Mouse (Mus musculus): ENCODE data around the gene Map3k6. TPM values are rescaled to one million over a fixed set of nuclear protein-coding genes. Genes with fewer than 3 reads are reported as not detected.
A peak's percentile ranks its signal among the peaks of the same experiment; 100 is the strongest.

Map3k6 gene
- total RNA-seq, 1 experiment from 2014 or later = 1.8 TPM

DNA sequence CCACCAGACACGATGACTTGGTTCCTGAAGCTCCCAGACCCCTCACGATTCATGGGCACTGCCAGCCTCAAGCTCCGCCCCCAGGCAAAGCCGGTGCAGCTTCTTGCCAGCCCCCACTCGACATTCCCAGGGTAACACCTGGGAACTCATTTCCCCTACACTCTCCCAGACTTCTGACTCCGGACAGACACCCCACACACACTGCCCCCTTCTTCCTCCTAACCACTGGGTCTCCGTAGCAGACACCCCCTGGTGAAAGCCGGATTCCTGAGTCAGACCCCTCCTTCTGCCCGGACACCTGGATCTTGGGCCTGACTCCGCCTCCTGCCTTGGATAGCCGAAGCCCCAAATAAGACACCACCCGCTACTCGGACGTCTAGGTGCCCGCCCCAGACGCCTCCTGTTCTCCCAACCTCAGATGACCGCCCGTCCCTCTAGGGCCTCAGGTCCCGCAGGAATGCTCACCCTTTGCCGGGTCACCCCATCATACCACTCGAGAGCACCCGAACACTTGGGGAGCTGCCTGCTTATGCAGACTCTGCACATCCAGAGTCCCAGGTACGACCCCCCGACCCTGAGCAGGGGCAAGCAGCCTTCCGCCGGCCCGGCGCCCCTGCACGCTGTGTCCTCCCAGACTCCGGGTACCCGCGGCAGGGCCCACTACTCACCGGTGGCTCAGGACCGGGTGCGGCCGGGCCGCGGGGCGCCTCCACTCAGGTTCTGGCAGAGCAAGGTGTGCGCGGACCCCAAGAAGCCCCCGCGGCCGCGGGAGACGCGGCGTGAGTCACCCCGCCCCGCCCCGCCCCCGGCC lies 28.7 kb upstream of the Map3k6 start, which contains the start of the genes Cd164l2 and Gpr3:
Cd164l2 (plus strand) TSS at position 381 of the 811 bp plus-strand sequence.
Gpr3 (minus strand) TSS at position 786 of the 811 bp plus-strand sequence.
- ATAC-seq (replicated peaks in 1 of 2; ENCODE audit: insufficient read depth in 1 of 2, low FRiP score in 2 of 2, low TSS enrichment in 1 of 2, low read depth in 1 of 2, poor library complexity in 2 of 2, severe bottlenecking in 2 of 2) = no peak

DNA sequence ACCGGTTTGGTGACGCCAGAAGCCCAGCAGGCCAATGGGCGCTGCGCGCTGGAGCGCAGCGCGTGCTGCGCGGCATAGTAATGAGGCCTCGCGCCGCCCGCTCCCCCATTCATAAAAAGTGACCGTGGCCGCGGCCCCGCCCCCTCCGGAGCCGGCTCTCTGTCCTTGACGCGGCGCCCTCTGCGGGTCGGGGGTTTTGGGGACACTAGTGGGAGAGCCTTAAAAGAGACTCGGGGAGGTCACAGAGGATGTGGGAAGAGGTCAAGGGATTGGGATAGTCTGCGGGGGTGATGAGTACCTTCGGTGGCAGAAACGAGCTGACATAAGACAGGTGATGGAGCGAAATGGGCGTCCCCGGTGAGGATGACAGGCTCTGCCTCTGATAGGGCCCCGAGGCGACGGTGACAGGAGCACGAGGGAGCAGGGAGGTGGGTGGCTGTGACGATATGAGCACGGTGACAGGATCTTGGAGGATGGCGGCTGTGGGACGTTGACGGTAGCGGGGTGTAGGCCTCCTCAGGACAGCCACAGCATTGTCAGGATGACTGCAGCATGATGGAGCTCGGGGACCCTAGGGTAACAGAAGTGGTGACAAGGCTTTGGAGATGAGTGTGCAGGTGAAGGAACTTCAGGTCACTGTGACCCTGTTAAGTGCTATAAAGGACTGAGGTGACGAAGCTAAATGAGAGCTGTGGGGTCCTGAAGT lies 27.9 kb upstream of the Map3k6 start:
- ATAC-seq (replicated peaks in 1 of 2; ENCODE audit: insufficient read depth in 1 of 2, low FRiP score in 2 of 2, low TSS enrichment in 1 of 2, low read depth in 1 of 2, poor library complexity in 2 of 2, severe bottlenecking in 2 of 2) = peak; percentile 52

DNA sequence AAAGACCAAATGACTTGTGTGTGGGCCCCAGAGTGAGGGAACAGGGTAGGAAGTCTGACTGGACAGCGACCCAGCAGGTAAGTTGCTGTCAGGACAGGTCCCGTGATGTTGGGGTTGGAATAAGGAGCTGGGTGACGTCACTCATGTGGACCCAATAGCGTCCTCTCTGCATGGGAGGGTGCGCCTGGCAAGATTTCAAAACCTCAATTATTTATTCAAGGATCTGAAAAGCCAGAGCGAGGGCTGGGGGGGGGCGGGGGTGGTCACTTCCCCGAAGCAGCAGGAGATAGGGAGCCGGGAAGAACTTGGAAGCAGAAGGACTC lies 27.4 kb upstream of the Map3k6 start:
- no peak for ATAC-seq (replicated peaks in 1 of 2; ENCODE audit: insufficient read depth in 1 of 2, low FRiP score in 2 of 2, low TSS enrichment in 1 of 2, low read depth in 1 of 2, poor library complexity in 2 of 2, severe bottlenecking in 2 of 2)

DNA sequence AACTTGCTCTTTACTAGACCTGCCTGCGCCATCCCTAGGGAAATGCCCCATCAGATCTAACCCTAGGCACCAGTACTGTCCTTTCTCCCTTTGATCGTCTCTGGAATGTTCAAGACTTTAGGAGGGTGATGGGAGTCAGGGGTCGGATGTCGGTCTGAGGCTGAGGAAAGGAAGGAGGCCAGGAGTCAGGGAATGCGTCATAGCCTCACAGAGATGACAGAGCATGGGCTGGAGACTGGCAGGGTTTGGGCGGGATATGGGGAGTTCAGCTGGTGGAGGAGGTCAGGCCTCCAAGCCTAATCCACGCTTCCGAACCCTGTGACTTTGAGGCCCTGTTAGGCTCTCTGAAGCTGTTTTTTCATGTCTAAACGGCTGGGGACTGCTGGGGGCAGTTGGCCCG lies 27.0 kb upstream of the Map3k6 start:
- ATAC-seq (replicated peaks in 1 of 2; ENCODE audit: insufficient read depth in 1 of 2, low FRiP score in 2 of 2, low TSS enrichment in 1 of 2, low read depth in 1 of 2, poor library complexity in 2 of 2, severe bottlenecking in 2 of 2) = no peak

DNA sequence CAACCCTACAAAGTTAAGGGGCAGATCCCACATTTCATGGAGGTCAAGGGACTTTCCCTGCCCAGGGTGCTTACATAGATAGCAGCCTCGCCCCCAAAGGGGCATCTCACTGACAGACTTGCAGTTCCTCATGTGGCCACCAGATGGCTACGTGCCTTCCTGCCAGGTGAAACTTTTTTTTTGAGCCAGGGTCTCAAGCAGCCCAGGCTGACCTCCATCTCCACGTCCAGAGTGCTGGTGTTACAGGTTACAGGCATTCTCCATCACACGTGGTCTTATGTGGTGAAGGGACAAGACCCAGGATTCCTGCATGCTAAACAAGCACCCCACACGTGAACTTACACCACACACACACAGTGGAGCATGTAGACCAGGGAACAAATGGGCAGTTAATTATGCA lies 23.0 kb upstream of the Map3k6 start:
- ATAC-seq (replicated peaks in 1 of 2; ENCODE audit: insufficient read depth in 1 of 2, low FRiP score in 2 of 2, low TSS enrichment in 1 of 2, low read depth in 1 of 2, poor library complexity in 2 of 2, severe bottlenecking in 2 of 2) = peak in 1 of 2 experiments; percentile 42; a peak in 2 of 4 replicates

- no peak for ATAC-seq (replicated peaks in 1 of 2; ENCODE audit: insufficient read depth in 1 of 2, low FRiP score in 2 of 2, low TSS enrichment in 1 of 2, low read depth in 1 of 2, poor library complexity in 2 of 2, severe bottlenecking in 2 of 2)
Measured at GRCm38 (mm10) chr4:133218745-133219144, 21.9 kb upstream of the Map3k6 start.

GRCm38 (mm10) chr4:133220656-133221055 lies 20.0 kb upstream of the Map3k6 start:
- no peak for ATAC-seq (replicated peaks in 1 of 2; ENCODE audit: insufficient read depth in 1 of 2, low FRiP score in 2 of 2, low TSS enrichment in 1 of 2, low read depth in 1 of 2, poor library complexity in 2 of 2, severe bottlenecking in 2 of 2)

DNA sequence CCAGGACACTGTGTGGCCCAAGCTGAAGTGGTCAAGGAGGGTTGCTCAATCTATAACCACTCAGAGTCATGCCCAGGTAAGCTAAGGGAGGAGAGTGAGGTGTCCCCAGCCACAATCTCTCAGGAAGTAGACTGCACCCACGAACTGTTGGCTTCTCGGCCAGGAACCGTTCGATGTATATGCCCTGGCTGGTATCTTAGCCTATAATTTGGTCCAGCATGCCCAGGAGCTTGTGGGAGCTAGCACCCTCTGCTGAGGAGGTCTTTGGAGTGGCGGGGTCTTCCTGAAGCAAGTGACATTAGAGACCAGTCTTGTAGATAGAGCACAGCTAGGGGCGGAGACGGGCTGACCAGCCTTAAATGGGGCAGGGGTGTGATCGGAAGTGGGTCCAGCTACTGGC lies 18.9 kb upstream of the Map3k6 start:
- ATAC-seq (replicated peaks in 1 of 2; ENCODE audit: insufficient read depth in 1 of 2, low FRiP score in 2 of 2, low TSS enrichment in 1 of 2, low read depth in 1 of 2, poor library complexity in 2 of 2, severe bottlenecking in 2 of 2) = no peak

DNA sequence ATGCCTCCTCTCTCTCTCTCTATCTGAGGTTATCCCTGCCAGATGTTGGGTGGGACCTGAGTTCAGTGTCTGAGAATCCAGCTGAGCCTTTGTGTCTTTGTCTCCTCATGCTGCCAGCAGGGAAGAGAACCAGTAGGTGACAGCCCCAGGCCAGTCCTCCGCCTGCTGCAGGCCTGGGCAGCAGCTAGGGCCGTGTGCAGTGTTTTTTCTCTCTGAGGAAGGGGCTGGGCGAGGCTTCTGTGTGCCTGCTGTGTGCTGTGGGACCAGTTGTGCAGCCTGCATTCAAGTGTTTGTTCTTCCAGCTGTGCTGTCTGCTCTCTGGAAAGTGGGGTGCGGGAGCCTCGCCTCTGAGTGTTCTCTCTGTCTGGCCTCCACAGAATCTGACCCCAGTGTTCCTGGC lies 16.7 kb upstream of the Map3k6 start:
- no peak for ATAC-seq (replicated peaks in 1 of 2; ENCODE audit: insufficient read depth in 1 of 2, low FRiP score in 2 of 2, low TSS enrichment in 1 of 2, low read depth in 1 of 2, poor library complexity in 2 of 2, severe bottlenecking in 2 of 2)

DNA sequence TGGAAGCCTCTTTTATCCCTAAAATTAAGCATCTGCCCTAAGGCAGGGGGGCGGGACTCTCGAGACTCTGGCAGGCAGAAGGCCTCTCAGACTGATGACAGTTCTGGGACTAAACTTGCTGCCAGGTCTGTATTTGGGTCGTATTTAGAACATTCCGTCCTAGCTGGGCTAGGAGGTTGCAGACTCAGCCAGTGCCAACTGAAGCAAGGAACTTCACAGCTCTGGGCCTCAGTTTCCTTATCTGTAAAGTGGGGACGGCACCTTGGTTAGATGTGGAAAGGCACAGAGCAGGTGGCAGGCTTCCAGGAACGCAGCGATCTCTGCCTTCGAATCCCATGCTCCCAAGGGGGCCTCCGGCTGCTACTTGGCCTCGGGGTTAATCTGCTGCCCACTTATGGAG lies 14.5 kb upstream of the Map3k6 start:
- ATAC-seq (replicated peaks in 1 of 2; ENCODE audit: insufficient read depth in 1 of 2, low FRiP score in 2 of 2, low TSS enrichment in 1 of 2, low read depth in 1 of 2, poor library complexity in 2 of 2, severe bottlenecking in 2 of 2) = no peak

DNA sequence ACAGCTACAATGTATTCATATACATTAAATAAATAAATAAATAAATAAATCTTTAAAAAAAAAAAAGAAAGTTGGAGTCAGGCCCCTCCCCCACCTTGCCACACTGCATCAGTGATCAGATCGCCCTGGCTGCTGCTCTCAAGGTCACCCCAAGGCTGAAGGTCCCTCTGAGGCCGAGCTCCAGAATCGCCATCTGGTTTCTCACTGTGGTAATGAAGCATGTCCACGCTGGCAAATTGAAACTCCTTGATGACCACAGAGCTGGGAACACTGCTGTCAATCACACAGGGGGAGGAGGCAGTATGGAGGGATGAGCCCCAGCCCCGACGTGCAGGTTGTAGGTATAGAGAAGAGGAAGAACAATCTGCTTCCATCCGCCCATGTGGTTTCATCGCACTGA lies 13.0 kb upstream of the Map3k6 start:
- ATAC-seq (replicated peaks in 1 of 2; ENCODE audit: insufficient read depth in 1 of 2, low FRiP score in 2 of 2, low TSS enrichment in 1 of 2, low read depth in 1 of 2, poor library complexity in 2 of 2, severe bottlenecking in 2 of 2) = no peak

DNA sequence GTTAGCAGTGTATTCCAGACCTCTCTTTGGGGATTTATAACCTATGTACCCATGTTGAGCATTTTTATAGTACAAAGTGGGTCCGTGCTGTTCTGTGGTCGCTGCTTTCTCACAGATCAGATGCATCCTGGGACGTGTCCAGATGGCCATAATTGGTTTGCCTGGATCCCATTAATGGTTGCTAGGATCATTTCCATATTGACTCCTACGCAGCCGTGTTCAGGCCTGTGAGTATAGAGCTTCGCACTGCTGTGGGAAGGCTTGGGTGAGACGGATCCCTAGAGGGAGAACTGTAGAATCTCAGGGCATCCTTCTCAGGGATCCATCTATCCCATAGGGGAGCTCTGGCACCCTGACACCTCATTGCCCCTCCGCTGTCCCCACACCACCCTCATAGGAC lies 11.0 kb upstream of the Map3k6 start:
- no peak for ATAC-seq (replicated peaks in 1 of 2; ENCODE audit: insufficient read depth in 1 of 2, low FRiP score in 2 of 2, low TSS enrichment in 1 of 2, low read depth in 1 of 2, poor library complexity in 2 of 2, severe bottlenecking in 2 of 2)

DNA sequence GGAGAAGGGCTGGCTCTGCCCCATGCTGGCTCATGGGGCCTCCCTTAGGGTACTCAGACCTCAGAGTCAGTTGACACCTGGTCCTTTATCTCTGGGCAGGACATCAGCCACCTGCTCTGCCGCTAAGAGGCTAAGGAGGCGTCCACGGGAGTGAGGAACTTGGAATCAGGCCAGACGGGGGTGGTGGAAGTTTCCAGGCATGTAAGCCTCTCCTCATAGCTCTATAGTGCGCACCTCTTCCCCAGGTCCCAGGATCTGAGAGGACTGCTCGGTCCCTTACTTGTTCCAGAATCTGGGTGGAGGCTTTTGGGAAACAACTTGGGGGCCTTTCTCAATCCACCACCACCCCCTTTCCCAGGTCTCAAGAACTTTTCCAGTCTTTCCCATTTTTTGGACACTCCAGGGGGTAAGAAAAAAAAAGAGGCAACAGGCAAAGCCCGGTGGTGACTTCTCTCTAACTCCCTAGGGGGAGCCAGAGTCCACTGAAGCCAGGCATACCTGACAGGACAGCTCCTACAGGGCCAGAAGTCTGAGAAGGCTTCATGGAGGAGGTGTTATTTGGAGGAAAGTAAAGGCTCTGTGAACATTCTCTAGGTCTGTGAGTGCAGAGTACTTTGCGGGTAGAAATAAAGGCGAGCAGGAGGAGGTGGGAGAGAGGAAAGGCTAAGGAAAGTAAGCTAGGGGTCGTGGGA lies 7.2 kb upstream of the Map3k6 start:
- ATAC-seq (replicated peaks in 1 of 2; ENCODE audit: insufficient read depth in 1 of 2, low FRiP score in 2 of 2, low TSS enrichment in 1 of 2, low read depth in 1 of 2, poor library complexity in 2 of 2, severe bottlenecking in 2 of 2) = peak in 1 of 2 experiments; percentile 34; a peak in 1 of 4 replicates

DNA sequence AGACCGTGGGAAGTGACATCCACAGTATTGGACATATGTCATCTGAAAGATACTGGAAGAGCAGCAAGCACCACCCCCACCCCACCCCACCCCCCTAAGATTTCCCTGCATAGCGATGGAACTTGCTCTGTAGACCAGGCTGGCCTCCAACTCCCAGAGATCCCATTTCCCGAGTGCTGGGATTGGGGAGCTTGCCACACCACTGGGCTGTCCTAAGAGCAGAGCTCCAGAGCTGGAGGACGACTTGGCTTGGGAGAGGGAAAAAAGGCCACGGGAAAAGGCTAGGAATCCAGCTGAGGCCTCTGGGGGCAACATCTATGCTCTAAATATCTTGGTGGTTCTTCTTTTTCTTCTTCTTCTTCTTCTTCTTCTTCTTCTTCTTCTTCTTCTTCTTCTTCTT lies 5.8 kb upstream of the Map3k6 start:
- no peak for ATAC-seq (replicated peaks in 1 of 2; ENCODE audit: insufficient read depth in 1 of 2, low FRiP score in 2 of 2, low TSS enrichment in 1 of 2, low read depth in 1 of 2, poor library complexity in 2 of 2, severe bottlenecking in 2 of 2)

GRCm38 (mm10) chr4:133235415-133235814 lies 5.2 kb upstream of the Map3k6 start:
- no peak for ATAC-seq (replicated peaks in 1 of 2; ENCODE audit: insufficient read depth in 1 of 2, low FRiP score in 2 of 2, low TSS enrichment in 1 of 2, low read depth in 1 of 2, poor library complexity in 2 of 2, severe bottlenecking in 2 of 2)

DNA sequence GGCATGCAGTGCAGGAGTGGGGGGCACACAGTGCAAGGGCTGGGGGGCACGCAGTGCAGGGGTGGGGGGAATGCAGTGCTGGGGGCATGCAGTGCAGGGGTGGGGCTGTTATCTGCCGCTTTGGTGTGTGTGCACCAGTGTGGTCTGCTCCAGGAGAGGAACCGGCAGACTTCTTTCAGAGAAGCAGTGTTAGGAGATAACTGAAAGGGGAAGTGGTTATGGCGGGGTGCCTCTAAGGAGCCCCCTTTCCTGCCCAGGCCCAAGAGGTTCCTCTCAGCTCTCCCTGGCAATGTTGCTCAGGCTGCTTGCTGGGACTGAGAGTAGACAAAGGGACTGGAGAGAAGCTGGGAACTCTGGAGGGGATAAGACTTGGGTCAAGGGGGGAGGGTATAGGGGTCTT lies 2.7 kb upstream of the Map3k6 start:
- ATAC-seq (replicated peaks in 1 of 2; ENCODE audit: insufficient read depth in 1 of 2, low FRiP score in 2 of 2, low TSS enrichment in 1 of 2, low read depth in 1 of 2, poor library complexity in 2 of 2, severe bottlenecking in 2 of 2) = peak; percentile 68

GRCm38 (mm10) chr4:133240934-133241908 lies 603 bp downstream of the Map3k6 start:
- ATAC-seq (replicated peaks in 1 of 2; ENCODE audit: insufficient read depth in 1 of 2, low FRiP score in 2 of 2, low TSS enrichment in 1 of 2, low read depth in 1 of 2, poor library complexity in 2 of 2, severe bottlenecking in 2 of 2) = peak; percentile 71 to 80

Measured in hematopoietic stem cell, adult 5-6 weeks (primary cell).